Mouse (Mus musculus): ENCODE results near the gene Gatb. TPM values are rescaled to one million over a fixed set of nuclear protein-coding genes. Genes with fewer than 3 reads are reported as not detected.

The Gatb gene
- polyA plus RNA-seq, 1 experiment from 2014 or later = 23.2 TPM

DNA sequence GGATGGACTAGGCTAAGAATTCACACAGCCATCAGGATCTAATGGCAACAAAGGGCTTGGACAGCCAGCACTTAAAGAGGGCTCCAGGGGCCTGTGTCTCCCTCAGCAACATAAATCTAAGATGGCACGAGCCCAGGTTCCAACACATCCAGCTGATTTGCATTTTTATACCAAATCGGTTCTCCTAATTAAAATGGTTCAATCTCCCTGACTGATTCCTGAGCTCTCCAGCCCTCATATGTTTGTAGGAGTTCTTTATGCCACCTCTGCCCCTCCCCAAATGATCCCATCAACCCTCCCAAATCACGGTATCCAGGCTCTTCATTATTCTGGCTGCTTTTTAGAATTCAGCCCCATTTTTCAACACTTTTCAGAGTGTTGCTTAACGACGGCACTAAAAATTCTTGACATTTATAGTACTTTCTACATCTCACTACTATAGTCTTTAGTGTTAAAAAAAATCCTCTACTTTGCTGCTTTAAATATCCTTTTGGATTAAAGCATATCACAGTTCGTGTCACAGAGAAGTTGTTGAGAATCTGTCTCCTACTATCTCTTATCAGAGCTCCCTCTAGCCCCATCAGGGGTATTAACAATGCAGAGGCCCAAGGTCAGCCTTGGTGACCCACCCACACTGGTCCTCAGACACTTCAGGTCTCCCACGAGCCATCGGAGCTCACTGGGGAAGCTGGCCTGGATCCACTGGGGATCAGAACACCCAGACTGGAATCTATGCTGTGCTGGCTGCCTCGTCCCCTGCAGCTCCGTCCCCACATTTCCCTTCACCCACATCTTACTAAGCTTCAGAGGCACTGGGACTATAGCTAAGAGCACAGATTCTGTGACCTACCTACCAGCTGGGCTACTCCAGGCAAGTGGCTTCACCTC, 88.3 kb downstream of the Gatb start:
- Histone ChIP-seq H3K36me3 (ENCODE audit: control insufficient read depth, insufficient read depth, low read length) (no peaks in the 10 kb centered on the region), H3K9ac (ENCODE audit: low read length) (no peak overlapping the region), H3K4me1 (ENCODE audit: control insufficient read depth, insufficient read depth, low read length) (no peaks in the 10 kb centered on the region), H3K4me3 (ENCODE audit: low read depth, low read length) (no peak overlapping the region), H3K27me3 (ENCODE audit: control insufficient read depth, insufficient read depth, low read length) (no peaks in the 10 kb centered on the region), H3K9me3 (ENCODE audit: control insufficient read depth, low read length) (no peaks in the 10 kb centered on the region), H3K4me2 (no peak overlapping the region), H3K27ac (ENCODE audit: low read depth, low read length) (no peak overlapping the region)
- DNase-seq (ENCODE audit: low spot score, missing footprints) (peak; percentile 61), ATAC-seq (ENCODE audit: low FRiP score) (no peak)
- WGBS = 84% methylated on average over 10 of the region's 10 CpGs

- no peak overlapping the region for H3K4me2 ChIP-seq
- peak; percentile 37 for DNase-seq (ENCODE audit: low spot score, missing footprints)
- H3K27ac ChIP-seq (ENCODE audit: low read depth, low read length) = no peak overlapping the region
- no peak overlapping the region for H3K9ac ChIP-seq (ENCODE audit: low read length)
- no peaks in the 10 kb centered on the region for H3K27me3 ChIP-seq (ENCODE audit: control insufficient read depth, insufficient read depth, low read length)
- H3K9me3 ChIP-seq (ENCODE audit: control insufficient read depth, low read length) = no peaks in the 10 kb centered on the region
- no peak for ATAC-seq (ENCODE audit: low FRiP score)
- WGBS = 75% methylated on average over 5 of the region's 5 CpGs
- H3K4me1 ChIP-seq (ENCODE audit: control insufficient read depth, insufficient read depth, low read length) = no peaks in the 10 kb centered on the region
- no peak overlapping the region for H3K4me3 ChIP-seq (ENCODE audit: low read depth, low read length)
- no peaks in the 10 kb centered on the region for H3K36me3 ChIP-seq (ENCODE audit: control insufficient read depth, insufficient read depth, low read length)
Measured at GRCm38 (mm10) chr3:85663826-85664225, 89.9 kb downstream of the Gatb start.

GRCm38 (mm10) chr3:85664591-85665171, 90.8 kb downstream of the Gatb start:
- H3K27ac ChIP-seq (ENCODE audit: low read depth, low read length) = no peak overlapping the region
- 93% methylated on average over 10 of the region's 10 CpGs for WGBS
- no peaks in the 10 kb centered on the region for H3K27me3 ChIP-seq (ENCODE audit: control insufficient read depth, insufficient read depth, low read length)
- ATAC-seq (ENCODE audit: low FRiP score) (no peak), DNase-seq (ENCODE audit: low spot score, missing footprints) (peak; percentile 61)
- no peak overlapping the region for H3K4me2 ChIP-seq
- H3K9ac ChIP-seq (ENCODE audit: low read length) = no peak overlapping the region
- H3K9me3 ChIP-seq (ENCODE audit: control insufficient read depth, low read length) = no peaks in the 10 kb centered on the region
- H3K4me3 ChIP-seq (ENCODE audit: low read depth, low read length) = no peak overlapping the region
- no peaks in the 10 kb centered on the region for H3K4me1 ChIP-seq (ENCODE audit: control insufficient read depth, insufficient read depth, low read length)
- no peaks in the 10 kb centered on the region for H3K36me3 ChIP-seq (ENCODE audit: control insufficient read depth, insufficient read depth, low read length)

DNA sequence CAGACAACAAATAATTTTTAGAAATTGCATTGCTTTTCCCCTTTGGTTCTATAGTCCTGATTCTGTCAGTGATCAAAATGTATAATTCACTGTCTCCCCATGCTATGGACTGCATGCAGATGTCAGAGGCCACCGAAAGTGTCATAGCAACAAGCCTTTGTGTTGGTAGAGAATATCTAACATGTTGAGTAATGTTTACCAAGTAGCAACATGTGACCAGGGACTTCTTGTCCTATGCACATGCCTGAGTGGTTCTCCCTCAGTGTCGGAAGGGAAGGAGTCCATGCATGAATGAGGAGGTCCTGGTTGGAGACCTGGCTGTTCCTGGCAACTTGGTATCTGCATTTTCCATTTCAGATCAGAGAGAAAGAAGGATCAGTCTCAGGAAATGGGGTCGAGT, 92.2 kb downstream of the Gatb start:
- Histone ChIP-seq H3K27me3 (ENCODE audit: control insufficient read depth, insufficient read depth, low read length) (no peaks in the 10 kb centered on the region), H3K4me3 (ENCODE audit: low read depth, low read length) (no peak overlapping the region), H3K27ac (ENCODE audit: low read depth, low read length) (no peak overlapping the region), H3K9ac (ENCODE audit: low read length) (no peak overlapping the region), H3K36me3 (ENCODE audit: control insufficient read depth, insufficient read depth, low read length) (no peaks in the 10 kb centered on the region), H3K4me1 (ENCODE audit: control insufficient read depth, insufficient read depth, low read length) (no peaks in the 10 kb centered on the region), H3K9me3 (ENCODE audit: control insufficient read depth, low read length) (no peaks in the 10 kb centered on the region), H3K4me2 (no peak overlapping the region)
- DNase-seq (ENCODE audit: low spot score, missing footprints) (peak; percentile 51), ATAC-seq (ENCODE audit: low FRiP score) (no peak)
- WGBS = 68% methylated on average over 3 of the region's 3 CpGs

DNA sequence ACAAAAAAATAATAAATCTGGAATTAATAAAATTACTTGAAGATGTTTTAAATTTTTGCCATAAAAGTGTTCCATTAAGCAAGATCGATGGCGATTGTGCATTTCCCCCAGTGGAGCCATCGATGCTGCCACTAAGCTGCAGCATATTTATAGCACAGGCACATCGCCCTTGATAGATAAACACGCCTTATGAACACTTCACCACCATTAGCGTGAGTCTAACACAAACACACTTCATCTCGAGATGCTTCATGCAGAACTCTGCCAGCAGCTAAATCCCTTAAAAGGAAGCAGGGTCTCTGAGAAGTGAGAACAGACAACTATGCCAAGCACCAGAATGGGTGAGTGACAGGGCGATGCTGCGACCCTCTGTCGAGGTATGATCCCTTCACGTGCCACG, 92.8 kb downstream of the Gatb start:
- DNase-seq (ENCODE audit: low spot score, missing footprints) (no peak), ATAC-seq (ENCODE audit: low FRiP score) (no peak)
- Histone ChIP-seq H3K27me3 (ENCODE audit: control insufficient read depth, insufficient read depth, low read length) (no peaks in the 10 kb centered on the region), H3K4me2 (no peak overlapping the region), H3K36me3 (ENCODE audit: control insufficient read depth, insufficient read depth, low read length) (no peaks in the 10 kb centered on the region), H3K4me3 (ENCODE audit: low read depth, low read length) (no peak overlapping the region), H3K9ac (ENCODE audit: low read length) (no peak overlapping the region), H3K27ac (ENCODE audit: low read depth, low read length) (no peak overlapping the region), H3K4me1 (ENCODE audit: control insufficient read depth, insufficient read depth, low read length) (no peaks in the 10 kb centered on the region), H3K9me3 (ENCODE audit: control insufficient read depth, low read length) (no peaks in the 10 kb centered on the region)
- WGBS = 88% methylated on average over 12 of the region's 12 CpGs

GRCm38 (mm10) chr3:85667683-85668082, 93.8 kb downstream of the Gatb start:
- no peak overlapping the region for H3K4me3 ChIP-seq (ENCODE audit: low read depth, low read length)
- no peaks in the 10 kb centered on the region for H3K36me3 ChIP-seq (ENCODE audit: control insufficient read depth, insufficient read depth, low read length)
- H3K27me3 ChIP-seq (ENCODE audit: control insufficient read depth, insufficient read depth, low read length) = no peaks in the 10 kb centered on the region
- H3K4me2 ChIP-seq = no peak overlapping the region
- H3K27ac ChIP-seq (ENCODE audit: low read depth, low read length) = no peak overlapping the region
- no peak for DNase-seq (ENCODE audit: low spot score, missing footprints)
- H3K4me1 ChIP-seq (ENCODE audit: control insufficient read depth, insufficient read depth, low read length) = no peaks in the 10 kb centered on the region
- 92% methylated on average over 6 of the region's 6 CpGs for WGBS
- no peaks in the 10 kb centered on the region for H3K9me3 ChIP-seq (ENCODE audit: control insufficient read depth, low read length)
- no peak for ATAC-seq (ENCODE audit: low FRiP score)
- H3K9ac ChIP-seq (ENCODE audit: low read length) = no peak overlapping the region

- Histone ChIP-seq H3K4me1 (ENCODE audit: control insufficient read depth, insufficient read depth, low read length) (no peaks in the 10 kb centered on the region), H3K36me3 (ENCODE audit: control insufficient read depth, insufficient read depth, low read length) (no peaks in the 10 kb centered on the region), H3K27ac (ENCODE audit: low read depth, low read length) (no peak overlapping the region), H3K27me3 (ENCODE audit: control insufficient read depth, insufficient read depth, low read length) (no peaks in the 10 kb centered on the region), H3K9ac (ENCODE audit: low read length) (no peak overlapping the region), H3K4me3 (ENCODE audit: low read depth, low read length) (no peak overlapping the region), H3K4me2 (no peak overlapping the region), H3K9me3 (ENCODE audit: control insufficient read depth, low read length) (no peaks in the 10 kb centered on the region)
- DNase-seq (ENCODE audit: low spot score, missing footprints) (peak; percentile 12), ATAC-seq (ENCODE audit: low FRiP score) (no peak)
- WGBS = 88% methylated on average over 6 of the region's 6 CpGs
Measured at GRCm38 (mm10) chr3:85669844-85670243, 95.9 kb downstream of the Gatb start.

- Histone ChIP-seq H3K4me1 (ENCODE audit: control insufficient read depth, insufficient read depth, low read length) (peaks cover 2% of the 10 kb centered on the region; the same call in 1 of the 2 replicates), H3K27me3 (ENCODE audit: control insufficient read depth, insufficient read depth, low read length) (no peaks in the 10 kb centered on the region), H3K9ac (ENCODE audit: low read length) (no peak overlapping the region), H3K36me3 (ENCODE audit: control insufficient read depth, insufficient read depth, low read length) (no peaks in the 10 kb centered on the region), H3K4me3 (ENCODE audit: low read depth, low read length) (no peak overlapping the region), H3K27ac (ENCODE audit: low read depth, low read length) (no peak overlapping the region), H3K4me2 (no peak overlapping the region), H3K9me3 (ENCODE audit: control insufficient read depth, low read length) (no peaks in the 10 kb centered on the region)
- 89% methylated on average over 8 of the region's 8 CpGs for WGBS
- DNase-seq (ENCODE audit: low spot score, missing footprints) (no peak), ATAC-seq (ENCODE audit: low FRiP score) (no peak)
Measured at GRCm38 (mm10) chr3:85677133-85677532, 103.2 kb downstream of the Gatb start.

DNA sequence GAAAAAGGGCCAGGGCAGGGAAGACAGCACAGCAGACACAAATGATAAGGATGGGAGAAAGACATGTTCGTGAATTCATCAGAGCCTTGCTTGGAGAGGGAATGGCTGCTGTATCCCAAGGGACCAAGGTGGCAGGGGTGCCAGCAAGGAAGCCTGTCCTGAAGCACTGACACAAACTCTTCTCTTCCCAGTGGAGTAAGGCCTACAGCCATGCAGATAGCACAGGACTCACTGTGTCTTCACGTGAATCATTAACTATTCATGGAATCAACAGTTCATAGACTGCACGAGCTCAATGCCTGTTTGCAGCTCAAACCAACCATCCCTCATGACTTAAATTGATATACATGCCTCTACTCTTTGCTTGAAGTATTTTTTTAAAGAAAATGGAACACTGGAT, 104.0 kb downstream of the Gatb start:
- Histone ChIP-seq H3K9me3 (ENCODE audit: control insufficient read depth, low read length) (no peaks in the 10 kb centered on the region), H3K4me2 (no peak overlapping the region), H3K4me1 (ENCODE audit: control insufficient read depth, insufficient read depth, low read length) (peaks cover 2% of the 10 kb centered on the region; the same call in 1 of the 2 replicates), H3K27me3 (ENCODE audit: control insufficient read depth, insufficient read depth, low read length) (no peaks in the 10 kb centered on the region), H3K9ac (ENCODE audit: low read length) (no peak overlapping the region), H3K4me3 (ENCODE audit: low read depth, low read length) (no peak overlapping the region), H3K27ac (ENCODE audit: low read depth, low read length) (no peak overlapping the region), H3K36me3 (ENCODE audit: control insufficient read depth, insufficient read depth, low read length) (no peaks in the 10 kb centered on the region)
- ATAC-seq (ENCODE audit: low FRiP score) (no peak), DNase-seq (ENCODE audit: low spot score, missing footprints) (peak; percentile 72)
- 75% methylated on average over 3 of the region's 3 CpGs for WGBS
